Mouse (Mus musculus): ENCODE measurements at regions not wholly inside any gene's neighbourhood (a gene's known extent, or its start where the extent isn't known, plus 50 kb on each side); places are given as distances from the start of the nearest gene placed in this dataset.

DNA sequence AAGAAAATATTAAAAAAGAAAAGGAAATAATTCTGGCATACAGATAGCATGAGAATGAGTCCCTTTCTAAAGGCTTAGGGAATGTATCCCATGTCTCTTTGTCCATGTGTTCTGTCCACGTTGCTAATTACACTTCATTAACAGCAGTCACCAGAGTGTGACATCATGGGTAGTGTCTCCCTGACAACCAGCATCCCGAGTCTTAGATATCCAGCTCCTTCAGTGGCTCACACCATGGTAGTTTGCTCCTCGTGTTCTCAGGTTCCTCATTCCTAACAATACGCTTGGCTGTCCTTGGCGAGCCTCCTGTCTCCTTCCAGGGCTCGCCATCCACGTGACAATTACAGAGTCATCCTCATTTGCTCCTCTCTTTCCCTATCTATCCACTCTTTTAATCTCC, 388.1 kb upstream of the Dynlrb2 start:
- no peak for ATAC-seq

DNA sequence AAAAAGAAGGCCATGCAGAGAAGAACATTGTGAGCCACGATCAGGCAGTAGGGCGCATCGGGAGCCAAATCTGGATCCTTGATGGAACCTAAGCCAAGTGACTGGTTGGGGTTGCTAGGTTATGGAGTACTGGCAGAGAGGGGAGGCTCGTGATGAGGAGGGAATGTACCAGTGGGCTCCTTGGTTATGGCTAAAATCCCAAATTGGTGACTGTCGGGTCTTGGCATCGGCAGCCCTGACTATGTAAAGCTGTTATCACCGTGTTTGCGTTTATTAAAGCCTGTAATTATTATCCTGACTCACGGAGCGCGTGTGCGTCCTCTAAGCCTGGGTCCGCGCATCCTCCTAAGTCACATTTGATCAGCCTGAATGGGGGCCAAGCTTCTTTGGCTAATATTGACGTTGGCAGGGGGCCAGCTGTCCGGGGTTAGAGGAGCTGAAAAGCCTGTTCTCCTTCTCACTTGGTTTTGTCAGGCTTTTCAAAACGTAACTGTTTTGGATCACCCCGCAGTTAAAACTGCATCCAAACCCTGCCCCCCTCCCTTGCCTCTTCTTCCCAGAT, 388.9 kb upstream of the Dynlrb2 start:
- ATAC-seq, result no peak

DNA sequence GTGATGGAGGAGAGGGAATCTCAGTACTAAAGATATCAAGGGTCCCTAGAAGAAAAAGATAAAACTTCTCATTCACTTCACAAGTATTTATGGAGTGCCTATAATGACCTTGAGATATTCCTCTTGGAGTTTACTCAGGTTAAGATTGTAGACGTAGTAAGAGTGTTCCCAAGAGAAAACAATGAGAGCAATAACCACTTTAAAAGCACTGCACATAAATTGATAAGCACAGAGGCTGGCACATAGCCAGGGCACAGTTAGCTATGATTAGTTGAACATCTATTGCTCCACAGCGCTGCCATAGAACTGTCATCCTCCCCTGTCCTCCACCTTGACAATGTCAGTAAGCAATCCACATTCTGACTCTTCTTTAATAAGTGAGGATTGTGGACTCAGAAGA, 389.8 kb upstream of the Dynlrb2 start:
- ATAC-seq, result no peak

DNA sequence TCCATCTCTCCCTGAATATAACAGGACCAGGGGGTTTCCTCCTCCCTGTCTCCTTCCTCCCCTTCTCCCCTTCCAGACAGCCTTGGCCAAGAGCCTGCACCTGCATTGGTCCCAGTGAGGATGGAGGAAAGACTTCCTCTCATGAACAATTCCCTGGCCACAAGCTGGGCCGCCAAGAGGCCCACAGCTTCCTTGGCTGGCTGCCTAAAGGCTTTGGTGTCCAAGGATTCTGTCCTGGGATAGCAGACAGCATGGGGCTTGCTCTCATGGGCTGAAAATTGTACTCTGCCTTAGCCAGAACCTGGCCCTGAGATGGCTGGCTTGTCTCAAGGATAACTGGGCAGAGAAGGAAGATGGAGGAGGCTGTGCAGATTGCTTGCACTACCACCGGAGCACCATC, 390.3 kb upstream of the Dynlrb2 start:
- ATAC-seq, result no peak

DNA sequence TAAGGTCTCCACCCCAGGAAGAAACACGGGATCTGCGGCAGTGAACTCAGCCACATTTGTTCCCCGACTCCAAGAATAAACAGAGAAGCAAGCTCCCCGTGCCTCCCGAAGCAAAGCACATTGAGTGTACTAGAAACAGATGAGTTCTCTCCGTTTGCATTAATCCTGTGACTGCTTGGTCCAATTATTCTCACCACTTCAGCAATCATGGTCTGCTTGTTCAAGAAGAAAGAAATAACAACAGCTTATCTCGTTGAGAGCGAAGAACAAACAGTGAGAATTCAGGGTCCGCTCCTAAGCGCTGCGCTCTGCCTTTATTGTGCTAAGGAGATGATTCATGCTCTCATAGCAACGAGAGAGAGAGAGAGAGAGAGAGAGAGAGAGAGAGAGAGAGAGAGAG, 393.6 kb upstream of the Dynlrb2 start:
- ATAC-seq, result no peak

DNA sequence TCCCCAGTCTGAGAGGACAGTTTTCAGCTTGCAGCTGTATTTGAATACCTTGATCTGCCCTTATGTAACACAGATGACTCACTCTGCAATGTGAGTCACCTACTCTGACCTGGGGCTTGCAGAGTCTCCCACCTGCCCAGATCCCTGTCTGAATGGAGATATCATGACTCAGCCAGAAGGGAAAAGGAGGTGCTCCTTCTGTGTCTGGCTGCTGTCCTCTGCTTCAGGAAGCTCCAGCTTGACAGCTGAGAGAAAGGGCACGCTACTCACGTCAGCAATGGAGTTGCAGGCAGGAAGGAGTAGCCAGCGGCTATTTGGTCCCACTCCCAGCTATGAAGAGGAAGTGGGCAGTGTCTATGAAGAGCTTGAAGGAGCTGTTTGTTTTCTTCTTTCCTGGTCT, 389.1 kb upstream of the Maf start:
- no peak for ATAC-seq

DNA sequence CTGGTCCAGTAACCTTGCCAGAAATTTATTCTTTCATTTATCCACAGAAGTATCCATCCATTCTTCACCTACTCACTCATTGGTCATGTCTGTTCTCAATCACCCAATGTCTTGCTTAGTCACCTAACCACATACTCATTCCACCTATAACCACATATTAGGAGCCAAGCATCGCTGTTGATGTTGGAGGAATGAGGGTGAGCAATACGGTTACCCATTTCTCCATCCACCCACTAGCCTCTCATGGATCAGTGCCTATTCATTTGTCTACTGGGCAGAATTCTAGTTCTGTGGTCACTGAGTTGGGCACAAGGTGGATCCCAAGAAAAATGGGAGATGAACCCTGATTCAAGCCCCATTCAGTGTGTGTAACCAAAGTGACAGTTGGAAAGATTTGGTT, 375.6 kb upstream of the Maf start:
- no peak for ATAC-seq

DNA sequence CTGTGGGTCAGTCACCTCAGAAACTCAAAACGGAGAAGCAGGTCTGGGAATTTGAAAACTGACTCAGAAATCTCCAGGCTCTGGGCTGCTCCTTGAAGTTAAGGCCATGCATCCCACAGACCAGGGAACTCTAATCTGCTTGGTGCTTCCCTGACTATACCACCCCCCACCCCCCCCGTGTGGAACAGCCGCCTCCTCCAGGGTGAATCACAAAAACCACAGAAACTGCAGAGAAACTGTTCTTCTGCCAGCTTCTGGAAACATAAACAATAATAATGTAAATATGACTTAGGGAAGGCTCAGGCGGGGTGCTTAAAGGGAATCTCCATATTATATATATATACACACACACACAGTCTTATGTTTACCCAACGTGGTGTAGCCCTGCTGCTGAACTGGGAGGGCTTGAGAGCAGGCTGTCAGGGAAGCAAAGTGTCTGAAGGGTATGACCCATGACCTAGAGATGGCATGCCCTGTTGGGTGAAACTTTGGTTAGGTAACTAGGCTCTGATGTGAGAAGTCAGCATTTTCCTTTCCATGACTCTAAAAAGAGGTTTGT, 371.3 kb upstream of the Maf start:
- no peak for ATAC-seq

DNA sequence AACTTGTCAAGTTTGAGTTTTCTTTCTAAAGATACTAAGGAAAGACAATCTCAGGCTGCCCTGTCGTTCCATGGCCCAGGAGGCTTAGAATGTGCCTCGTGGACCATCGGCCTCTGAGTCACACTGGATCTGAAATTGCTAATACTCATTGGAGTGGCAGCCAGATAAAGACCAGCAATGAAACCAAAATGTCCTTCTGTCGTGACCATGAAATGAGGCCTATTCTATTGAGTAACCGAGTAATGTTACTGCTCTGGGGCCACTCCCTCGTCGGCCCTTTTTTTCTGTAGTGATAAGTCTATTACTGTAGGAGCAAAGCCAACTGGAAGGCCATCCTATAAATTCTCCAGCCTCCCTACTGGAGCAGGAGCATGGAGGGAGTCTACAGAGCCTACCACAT, 363.9 kb upstream of the Maf start:
- no peak for ATAC-seq

DNA sequence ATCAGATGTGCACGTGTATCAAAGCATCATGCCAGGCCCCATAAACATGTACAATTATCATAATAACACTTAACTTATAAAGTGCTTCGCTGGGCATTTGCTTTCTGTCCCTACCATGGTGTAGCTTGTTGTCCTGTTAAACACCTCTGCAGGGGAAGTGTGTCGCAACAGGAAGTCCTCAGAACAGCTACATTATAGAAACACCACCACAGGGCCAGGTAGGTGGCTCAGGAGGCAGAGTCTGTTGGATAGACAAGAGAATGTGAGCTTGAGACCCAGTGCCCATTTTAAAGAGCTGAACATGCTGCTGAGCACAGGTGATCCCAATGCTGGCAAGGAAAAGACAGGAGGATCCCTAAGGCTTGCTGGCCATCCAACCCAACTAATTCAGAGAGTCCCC, 361.9 kb upstream of the Maf start:
- ATAC-seq, result no peak

DNA sequence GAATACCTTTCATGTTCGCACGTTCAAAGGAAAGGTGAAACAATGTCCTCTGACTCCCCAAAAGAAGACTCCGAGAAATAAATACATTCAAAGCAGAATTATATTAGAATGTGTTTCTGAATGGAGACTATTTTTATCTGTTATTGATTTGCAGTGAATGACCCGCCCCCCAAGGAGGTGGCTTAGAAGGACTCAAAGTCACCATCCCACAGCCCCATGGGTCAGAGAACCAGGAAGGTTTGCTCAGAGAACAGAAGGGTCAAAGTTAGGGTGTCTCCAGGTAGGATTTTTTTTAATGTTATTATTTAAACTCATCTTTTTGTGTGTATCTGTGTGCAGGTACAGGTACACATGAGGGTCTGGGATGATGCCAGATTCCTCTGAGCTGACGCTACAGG, 360.4 kb upstream of the Maf start:
- no peak for ATAC-seq

DNA sequence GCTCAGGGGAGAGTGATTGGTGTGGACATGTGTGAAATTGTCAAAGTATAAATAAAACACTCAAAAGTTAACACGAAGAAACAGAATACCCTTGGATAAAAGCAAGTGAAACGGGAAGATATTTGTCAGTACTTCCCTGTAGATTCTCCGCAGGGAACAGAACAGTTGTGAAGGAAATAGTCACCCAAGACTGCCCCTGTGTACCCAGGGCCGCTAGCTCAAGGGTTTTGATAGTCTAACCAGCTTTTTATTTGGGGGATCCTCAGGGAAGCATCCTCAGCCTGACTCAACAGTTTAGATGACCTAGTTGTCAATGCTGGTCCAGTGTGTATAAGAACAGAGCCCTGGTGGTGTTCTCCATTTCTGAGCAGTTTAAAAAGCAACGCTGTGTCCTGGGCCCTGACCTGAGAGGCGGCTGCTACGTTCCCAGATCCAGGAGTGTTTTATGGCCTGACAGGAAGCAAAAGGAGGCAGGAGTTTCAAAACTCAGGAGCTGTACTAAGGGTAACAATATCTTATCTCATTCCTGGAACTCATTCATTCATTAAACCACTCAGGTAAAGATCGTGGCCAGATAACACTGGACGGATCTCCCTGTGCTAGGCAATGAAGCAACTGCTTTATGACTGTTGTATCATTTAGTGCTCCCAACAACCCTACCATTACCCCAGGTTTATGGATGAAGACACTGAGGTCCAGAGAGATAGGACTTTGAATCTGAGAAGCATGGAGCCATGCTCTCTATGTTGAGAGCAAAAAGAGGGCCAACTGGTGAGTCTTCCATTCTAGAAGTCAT, 359.8 kb upstream of the Maf start:
- ATAC-seq, result no peak

DNA sequence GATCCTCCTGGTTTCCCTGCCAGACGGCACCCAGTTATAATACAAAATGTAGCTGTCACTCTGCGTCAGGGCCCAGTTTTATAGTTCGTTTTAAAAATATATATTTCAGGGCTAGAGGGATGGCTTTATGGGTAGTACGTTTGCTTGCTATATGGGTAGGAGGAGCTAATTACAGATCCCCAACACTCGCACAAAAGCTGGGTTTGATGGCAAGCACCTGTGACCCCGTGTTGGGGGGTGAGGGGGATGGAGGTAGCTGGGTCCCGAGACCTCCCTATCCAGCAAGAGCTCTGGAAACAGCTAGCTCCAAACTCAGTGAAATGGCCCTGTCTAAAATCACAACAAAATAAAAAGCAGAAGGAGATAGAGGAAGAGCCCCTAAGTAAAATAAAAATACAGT, 358.3 kb upstream of the Maf start:
- no peak for ATAC-seq

DNA sequence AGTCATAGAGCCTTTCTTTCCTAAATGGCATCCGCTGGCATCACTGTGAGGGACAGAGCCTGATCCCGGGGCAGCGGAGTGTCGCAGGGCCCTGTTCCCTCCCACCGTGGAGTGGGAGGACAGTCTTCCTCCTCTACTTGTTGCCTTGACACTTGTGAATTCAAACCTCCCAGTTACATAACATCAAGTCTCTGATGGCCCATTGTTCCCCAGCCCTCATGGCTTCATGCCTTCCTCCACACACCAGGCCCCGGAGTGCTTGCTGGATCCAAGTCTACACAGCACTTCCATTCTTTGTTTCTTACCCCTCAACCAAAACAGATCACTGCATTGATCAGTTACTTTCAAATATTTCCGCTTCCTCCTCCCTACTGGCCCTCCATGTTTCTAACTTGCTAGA, 357.7 kb upstream of the Maf start:
- ATAC-seq, result no peak

DNA sequence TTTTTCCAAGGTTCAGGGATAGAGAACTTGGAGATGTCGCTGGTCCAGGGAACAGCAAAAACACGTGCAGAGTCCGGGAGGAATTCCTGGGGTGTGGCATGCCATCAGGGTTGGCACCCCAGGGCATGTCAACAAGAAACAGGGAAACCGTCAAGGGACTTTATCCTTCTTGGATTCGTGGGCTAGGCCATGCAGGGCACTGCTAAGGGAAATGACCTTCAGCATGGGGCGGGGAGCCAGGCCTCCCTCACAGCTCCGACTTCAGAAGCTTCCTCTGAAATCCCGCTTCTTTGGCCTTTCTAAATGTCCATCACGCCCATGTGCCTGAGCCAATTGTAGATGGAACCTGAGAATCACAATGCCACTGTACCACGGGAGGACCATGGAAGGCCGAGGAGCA, 357.0 kb upstream of the Maf start:
- no peak for ATAC-seq

DNA sequence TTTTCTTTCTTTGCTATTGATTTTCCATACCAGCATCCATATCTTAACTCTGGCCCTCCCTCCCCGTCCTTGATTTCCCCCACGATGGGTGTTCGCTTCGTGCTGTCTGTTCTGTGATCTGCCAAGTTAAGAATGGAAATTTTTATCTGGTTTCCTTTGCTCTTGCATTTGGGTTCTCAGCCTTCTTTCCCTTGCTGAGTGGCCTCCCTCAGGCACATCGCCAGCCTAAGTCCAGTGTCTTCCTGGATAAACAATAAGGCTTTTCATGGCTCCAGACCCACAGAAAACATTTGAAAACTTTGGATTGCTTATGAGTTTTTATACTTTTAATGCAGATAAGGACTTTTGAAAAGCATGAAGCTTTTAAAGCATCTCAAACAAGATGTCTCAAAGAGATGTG, 355.9 kb upstream of the Maf start:
- ATAC-seq, result no peak

DNA sequence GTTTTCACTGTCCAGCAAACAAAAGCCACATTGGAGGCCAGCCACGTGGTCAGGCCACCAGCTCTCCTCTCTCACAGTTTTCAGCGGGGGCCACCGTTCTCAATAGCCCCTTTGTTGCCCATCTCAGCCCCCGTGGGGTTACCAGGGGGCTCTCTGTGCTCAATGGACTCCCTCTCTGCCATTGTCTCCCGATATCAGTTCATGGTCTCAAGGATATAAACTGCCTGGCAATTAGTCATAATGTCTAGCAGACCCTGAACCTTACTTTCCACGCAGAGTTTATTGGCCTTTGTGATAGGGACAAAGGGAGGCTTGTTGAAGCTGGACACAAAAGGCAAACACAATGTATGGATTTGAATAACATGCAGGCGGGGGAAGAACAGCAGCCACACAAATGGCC, 345.9 kb upstream of the Maf start:
- ATAC-seq, result no peak

DNA sequence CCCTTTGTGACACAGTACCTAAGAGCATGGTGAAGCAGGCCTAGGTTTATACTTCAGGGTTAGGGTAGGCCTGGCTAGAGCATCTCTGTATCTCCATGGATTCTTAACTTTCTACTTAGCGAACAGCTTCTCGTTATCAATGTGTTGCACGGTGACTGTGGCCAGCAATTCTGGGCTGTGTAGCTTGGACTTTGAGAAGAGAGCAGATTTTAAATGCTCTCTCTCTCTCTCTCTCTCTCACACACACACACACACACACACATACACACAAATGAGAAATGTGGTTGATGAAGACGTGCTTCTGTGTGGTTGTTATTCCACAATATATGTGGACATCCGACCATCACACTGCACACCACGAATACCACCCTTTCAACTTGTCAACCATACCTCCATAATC, 345.4 kb upstream of the Maf start:
- ATAC-seq, result no peak

DNA sequence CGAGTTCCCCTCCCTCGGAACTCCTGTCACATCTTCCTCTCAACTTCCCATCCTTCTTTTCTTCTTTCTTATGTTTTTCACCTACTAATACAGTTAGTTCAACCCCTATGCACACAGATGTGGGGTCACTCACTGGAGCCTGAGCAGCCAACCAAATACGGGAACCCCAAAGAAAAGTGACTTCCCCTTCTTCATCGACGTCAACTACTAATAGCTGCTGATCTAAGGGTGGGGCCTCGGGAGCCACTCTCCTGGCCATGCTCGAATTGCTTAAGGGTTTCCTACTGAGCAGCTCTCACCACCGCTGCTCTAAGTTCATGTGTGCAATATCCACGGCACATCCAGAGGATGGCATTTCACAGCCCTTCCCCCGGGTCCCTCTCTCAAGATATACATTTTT, 340.9 kb upstream of the Maf start:
- no peak for ATAC-seq

DNA sequence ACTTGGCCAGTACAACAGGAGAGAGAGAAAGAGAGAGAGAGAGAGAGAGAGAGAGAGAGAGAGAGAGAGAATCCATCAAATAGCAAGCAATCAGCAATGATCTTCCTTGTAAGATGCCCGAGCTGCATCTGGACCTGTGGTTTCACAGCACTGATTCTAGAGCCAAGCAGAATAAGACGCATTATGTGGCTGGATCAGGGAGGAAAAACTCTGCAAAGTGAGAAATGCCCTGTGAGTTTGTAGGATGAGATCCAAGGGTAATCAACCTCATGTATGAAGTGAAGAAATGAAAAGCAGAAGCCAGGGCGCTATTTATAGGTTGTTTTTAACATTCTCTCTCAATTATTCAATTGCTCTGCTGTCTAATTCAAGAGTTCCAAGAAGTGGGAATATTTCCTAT, 339.3 kb upstream of the Maf start:
- no peak for ATAC-seq

DNA sequence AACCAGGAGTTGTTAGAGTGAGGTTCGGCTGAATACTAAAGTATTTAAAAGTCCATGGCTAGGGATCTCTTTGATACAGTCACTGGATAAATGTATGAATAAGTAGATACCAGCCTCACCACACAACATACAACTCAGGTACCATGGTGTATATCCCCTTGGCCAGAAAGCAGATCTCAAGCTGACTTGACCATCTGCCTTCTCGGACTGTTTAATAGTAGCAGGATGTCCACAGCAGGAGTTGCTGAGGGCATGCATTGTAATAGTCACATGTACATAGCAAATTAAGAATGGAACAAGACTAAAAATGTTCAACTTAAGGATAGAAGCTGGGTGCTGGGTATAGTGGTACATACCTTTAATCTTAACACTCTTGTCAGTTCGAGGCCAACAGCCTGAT, 337.9 kb upstream of the Maf start:
- ATAC-seq, result no peak

DNA sequence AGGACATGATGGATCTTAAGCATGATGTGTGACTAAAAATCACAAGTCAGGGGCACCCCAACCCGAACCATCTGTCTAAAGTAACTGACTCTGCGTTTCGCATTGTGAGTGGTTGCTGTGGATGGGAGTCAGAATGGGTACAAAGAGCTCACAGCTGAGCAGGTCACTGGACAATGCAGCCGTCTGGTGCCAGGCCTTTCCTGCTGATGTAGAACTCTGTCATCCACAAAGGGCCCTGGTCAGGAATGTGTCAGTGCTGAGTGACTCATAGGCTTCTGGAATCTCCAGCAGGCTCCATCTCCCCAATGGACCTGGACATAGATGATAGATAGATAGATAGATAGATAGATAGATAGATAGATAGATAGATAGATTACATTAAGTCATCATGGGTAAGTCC, 335.8 kb upstream of the Maf start:
- ATAC-seq, result no peak

DNA sequence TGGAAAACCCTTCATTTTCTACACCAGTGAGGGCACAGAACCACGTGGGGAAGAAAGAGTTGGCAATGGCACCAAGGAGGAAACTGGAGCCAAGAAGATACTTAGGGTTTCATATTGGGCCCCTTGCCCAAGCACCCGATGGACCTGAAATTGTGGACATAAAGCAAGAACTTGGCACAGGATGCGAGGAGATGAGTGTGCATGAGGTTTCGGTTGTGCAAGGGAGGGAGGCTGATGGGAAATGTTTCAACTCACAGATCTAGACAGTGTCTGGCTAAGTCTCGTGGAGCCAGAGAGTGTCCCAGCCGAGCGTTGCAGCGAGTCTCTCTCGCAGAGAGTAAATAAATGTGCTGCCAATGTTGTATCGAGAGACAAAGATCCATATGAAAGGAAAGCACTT, 323.4 kb upstream of the Maf start:
- no peak for ATAC-seq

DNA sequence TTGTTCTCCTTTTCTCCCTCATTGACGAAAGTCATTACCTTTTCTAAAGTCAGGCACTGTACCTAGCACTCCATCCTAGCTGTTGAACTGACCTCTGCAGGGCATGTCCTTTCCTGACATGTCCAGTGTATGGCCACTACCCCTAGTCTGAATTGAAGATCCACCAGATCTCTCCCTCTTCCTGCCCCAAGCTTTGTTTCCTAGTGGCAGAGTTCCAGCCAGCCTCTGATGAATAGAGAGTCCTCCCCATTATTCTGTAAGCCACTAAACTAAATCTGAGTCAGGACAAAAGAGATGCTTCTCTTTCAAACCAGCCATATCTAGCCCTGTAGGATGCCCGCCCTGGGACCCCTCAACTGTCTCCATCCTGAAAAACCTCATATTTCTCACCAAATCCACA, 317.7 kb upstream of the Maf start:
- no peak for ATAC-seq

DNA sequence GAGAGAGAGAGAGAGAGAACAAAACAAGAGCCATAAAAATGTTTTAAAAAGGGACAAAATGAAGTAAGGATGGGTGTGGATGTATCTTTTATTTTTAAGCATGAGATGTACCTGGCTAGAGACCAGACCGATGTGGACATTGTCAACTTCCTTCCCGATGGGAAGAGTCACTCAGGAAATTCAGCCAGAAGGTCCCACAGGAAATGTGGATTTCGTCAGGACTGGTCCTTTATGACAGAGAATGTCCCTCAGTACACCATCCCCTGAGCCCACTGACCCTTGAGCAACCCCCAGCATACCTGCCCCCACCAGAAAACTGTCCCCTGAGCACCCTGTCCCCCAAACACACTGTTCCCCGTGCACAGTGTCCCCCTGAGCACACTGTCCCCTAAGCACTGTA, 317.2 kb upstream of the Maf start:
- no peak for ATAC-seq

Measured in inflammation-experienced regulatory T-cells, adult 6 months (primary cell).